Mouse (Mus musculus) right cerebral cortex, postnatal 25 days (tissue): Measurements from ENCODE around the gene Inpp5k.

Source experiments
- DNase-seq: peaks from one replicate; pipeline ENCODE4 v3.0.0; 2022

Gene Inpp5k

DNA sequence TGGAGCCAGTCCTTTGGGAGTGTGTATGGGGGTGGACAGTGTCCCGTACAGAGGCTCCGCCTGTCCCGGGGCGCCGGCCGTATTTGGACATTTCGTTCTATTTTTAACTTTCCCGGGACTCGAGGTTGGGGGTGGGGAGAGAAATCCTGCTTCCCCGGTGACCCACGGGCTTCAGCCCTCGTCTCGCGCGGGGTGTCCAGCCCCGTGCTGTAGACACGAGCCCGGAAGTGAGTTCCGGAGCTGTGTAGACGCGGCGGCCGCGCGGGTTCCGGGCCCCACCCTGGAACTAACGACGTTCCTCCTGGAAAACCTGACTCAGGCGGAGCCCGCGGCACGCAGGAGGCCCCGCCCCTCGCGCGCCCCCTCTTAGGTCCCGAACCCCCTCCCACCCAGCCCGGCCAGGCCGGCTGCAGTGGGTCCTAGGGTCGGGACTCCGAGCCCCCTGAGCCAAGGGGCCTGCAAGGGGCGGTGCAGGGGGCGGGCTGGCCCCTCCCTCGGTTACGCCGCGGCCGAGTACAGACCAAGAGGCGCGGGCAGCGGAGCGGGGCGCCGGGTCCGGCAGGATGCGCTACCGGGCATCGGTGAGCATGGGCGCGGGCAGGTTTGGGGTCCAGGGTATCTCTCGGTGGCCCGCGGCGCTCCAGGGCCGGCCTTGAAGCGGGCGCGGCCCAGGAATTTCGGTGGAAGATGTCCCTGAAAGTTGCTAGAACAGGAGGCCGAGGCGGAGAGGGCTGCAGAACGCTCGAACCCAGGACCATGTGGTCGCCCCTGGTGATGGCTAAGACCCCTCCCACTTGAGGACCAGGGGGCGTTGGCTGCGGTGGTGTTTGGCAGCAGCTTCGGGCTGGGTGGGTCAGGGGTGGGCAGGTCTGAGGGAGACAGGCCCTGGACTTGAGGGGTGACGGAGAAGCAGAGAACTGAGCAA is 25.1 kb downstream of the Inpp5k start:
- DNase-seq, result peak; percentile 67

DNA sequence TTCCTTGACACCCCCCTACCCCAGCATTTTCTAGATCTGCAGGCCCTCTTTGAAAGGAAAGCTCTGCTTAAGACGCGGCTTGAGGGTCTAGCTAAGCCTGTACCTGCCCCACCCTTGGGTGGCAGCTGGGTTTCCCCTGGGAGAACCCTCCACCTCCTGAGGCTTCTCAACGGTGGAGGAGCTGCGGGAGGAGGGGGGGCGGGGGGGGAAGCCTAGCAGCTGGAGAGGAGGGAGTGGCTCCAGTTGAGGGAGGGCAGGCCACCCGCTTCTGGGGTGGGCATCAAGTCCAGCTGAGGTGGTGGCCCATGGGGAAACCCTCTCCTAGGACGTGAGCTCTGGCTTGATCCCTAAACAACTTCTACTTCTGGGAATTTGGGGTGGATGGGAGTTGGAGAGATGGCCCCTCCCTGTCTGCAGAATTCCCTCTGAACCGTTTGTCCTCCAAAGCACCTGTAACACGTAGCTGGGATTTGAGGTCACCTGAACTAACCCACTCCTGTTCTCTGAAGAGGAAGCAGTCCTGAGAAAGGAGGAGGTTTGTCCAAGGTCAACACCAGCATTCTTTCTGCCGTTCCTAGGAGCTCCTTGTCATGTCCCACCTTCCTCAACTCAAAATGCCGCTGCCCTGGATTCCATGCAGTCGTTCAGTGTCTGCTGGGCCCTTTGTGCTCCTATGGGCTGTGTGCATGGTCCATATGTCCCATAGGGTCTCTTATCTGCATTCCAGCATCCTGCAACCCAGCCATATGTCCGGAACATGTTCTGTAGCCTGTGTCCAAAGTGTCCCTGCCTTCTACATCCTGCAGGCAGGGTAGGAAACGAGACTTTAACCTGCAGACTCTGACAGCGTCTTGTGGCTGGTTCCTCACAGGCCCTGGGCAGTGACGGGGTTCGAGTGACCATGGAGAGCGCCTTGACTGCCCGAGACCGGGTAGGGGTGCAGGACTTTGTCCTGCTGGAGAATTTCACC is 26.1 kb downstream of the Inpp5k start:
- DNase-seq, result no peak

DNA sequence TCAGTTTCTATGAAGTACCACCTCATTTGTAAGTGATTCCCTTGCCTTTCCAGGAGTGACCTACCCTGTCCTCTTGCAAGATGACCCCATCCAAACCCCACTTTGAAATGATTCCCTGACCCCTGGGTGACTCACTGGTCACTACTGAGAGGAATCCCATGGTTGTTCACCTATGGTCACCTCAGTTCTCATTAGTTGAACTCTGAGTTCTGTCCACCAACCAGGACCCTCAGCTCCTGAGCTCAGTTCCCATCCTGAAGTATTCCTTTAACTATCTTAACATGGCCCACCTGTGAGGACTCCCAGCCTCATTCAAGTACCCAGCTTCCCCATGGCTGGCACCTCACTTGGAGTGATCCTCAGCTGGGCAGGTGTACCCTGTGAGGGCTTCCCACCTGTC is 27.1 kb downstream of the Inpp5k start:
- no peak for DNase-seq

DNA sequence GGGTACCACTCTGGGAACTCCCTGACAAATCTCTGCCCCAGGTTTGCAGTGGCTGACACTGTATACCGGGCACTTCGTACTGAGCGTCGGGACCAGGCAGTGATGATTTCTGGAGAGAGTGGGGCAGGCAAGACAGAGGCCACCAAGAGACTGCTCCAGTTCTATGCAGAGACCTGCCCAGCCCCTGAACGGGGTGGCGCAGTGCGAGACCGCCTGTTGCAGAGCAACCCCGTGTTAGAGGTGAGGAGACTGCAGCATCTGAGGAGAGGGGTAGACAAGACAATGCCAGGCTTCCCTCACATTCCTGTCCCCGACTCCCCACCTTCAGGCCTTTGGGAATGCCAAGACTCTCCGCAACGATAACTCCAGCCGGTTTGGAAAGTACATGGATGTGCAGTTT is 27.5 kb downstream of the Inpp5k start:
- DNase-seq, result no peak

DNA sequence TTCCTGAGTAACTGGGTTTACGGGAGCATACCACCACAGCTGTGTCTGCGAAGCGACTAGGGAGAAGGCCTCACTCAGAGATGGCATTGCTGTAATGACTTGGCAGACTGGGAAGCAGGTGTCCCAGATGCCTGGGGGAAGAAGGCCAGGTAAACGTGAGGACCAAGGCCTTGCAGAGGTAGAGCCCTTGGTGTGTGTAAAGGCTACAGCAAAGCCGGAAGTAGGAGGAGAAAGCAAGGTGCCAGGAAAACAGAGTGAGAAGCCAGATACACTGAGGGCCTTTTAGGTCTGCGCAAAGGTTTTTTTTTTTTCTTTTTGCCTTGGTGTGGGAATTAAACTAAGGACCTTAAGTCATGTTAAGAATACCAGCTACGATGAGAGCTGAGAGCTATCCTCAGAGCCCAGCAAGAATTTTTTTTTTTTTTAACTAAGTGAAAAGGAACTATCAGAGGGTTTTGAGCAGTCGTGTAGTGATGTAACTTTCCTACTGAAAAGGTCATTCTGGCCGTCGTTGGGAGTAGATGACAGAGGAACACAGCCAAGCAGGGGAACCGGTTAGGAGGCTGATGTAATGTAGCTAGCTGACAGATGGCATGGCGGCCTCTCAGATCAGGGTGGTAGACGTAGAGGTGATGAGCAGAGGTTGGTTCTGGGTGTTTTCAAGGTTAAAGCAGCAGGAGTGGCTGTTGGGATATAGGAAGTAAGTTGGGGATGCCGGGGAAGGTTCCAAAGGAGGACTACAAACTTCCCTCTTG is 28.4 kb downstream of the Inpp5k start:
- no peak for DNase-seq

DNA sequence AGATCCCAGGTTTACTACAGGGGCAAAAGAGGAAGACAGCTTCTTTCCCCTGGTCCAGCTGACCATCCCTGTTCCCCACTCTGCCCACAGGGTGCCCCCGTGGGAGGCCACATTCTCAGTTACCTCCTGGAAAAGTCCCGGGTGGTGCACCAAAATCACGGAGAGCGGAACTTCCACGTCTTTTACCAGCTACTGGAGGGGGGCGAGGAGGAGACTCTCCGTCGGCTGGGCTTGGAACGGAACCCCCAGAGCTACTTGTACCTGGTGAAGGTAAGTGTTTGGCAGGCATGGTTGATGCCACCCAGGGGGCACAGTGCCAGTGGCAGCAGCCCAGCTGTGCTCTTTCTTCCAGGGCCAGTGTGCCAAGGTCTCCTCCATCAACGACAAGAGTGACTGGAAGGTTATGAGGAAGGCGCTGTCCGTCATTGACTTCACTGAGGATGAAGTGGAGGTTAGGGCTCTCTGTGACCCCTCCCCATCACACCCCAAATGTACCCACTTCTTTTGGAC is 29.3 kb downstream of the Inpp5k start:
- no peak for DNase-seq

DNA sequence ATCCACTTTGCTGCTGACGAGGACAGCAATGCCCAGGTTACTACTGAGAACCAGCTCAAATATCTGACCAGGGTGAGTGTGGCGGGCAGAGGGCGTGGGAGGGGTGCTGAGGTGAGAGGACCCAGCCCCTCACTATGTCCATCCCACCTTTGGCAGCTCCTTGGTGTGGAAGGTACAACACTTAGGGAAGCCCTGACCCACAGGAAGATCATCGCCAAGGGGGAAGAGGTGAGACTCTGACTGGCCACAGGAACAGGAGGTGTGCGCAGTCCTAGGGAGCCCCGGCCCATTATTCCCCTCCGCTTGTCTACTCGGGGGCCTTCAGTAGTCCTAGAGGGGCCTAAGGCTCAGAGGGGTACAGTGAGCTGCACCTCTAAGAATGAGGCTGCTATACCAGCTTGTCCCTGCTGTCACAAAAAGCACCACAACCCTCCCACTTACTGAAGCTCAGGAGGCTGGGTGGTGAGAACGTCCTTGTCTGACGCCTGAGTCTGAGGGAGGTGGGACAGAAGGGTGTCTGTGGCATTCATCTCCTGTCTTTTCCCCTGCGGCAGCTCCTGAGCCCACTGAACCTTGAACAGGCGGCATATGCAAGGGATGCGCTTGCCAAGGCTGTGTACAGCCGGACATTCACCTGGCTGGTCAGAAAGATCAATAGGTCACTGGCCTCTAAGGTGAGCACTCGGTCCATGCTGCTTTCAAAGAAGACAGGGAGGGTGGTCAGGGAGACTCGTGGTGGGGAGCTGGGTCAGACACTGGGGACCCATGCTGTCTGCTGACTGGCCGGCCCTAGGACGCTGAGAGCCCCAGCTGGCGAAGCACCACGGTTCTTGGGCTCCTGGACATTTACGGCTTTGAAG is 30.4 kb downstream of the Inpp5k start:
- no peak for DNase-seq

DNA sequence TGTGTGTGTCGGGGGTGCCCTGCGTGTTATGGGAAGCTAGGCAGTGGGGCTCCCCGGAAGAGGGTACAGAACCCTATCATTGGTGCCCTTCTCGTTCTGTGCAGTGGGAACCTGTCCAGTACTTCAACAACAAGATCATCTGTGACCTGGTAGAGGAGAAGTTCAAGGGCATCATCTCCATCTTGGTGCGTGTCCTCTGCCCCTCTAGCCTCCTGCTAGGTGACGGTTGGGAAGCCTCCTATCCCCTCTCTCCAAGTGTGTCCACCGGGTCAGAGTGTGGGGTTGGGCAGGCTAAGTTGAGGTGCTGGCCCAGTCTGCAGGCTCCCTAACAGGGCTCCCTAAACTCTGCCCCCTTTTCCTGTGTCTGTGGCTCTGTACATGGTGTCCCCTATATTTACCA is 31.3 kb downstream of the Inpp5k start:
- no peak for DNase-seq

DNA sequence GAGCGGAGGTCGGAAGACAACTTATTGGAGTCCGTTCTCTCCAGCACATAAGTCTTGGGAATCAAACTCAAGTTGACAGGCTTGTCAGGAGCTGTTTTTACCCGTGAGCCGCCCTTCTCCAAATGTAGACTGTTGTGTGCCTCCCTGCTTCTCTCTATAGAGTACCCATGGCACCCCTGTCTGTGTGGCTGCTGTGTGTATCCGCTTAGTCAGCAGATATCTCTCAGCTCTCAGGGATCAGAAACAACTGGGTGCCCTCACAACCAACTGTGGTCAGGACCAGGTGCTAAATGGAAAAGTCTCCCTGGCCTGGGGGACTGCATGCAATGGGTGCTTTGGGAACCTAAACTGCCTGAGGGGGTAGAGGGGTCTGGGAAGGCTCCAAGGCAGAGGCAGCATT is 35.5 kb downstream of the Inpp5k start:
- no peak for DNase-seq

DNA sequence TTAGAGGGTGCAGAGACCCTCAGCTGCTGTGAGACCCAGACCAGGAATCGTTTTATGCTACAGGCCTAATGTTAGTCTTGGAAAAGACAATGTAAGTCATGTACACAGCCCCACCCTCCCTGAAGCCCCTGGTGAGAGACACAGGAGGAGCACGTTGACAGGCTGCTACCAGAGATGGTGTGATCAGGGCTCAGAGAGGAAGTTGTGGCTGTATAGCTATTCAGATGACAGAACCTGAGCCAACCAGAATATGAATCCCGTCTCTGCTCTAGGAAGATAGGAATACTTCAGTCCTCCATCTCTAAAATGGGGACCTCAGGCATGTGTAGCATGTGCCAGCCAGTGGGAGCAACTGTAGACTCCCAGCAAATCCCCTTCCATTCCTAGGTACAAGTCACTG is 37.8 kb downstream of the Inpp5k start:
- no peak for DNase-seq

DNA sequence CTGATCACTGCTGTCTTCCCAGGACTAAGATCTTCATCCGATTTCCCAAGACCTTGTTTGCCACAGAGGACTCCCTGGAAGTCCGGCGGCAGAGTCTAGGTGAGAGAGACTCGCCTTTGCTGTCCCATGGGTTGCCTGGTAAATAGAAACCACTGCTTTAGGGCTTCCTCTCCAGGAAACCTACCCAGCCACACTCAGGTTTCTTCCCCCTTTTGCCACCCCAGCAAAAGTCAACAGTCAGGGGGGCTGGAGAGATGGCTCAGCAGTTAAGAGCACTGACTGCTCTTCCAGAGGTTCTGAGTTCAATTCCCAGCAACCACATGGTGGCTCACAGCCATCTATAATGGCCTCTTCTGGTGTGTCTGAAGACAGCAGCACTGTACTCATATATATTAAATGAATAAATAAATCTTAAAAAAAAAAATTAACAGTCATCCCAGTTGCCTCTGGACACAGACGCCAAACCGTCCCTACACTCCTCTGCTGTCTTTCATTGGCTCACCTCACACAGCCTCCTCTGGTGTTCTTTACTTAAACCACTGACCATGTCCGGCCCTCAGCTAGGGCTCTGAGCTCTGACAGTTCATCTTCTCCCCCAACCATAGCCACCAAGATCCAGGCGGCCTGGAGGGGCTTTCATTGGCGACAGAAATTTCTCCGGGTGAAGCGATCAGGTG is 38.5 kb downstream of the Inpp5k start:
- no peak for DNase-seq

DNA sequence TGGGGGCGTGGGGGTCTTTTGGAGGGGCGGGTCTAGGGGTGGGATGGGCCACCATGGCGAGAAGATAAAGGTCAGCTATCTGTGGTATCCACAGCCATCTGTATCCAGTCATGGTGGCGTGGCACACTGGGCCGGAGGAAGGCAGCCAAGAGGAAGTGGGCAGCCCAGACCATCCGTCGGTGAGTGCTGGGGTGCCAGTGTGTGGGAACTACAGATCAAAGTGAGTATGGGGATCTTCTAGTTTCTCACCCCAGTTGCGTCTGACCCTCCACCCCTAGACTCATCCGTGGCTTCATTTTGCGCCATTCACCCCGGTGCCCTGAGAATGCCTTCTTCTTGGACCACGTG is 39.0 kb downstream of the Inpp5k start:
- DNase-seq, result no peak

DNA sequence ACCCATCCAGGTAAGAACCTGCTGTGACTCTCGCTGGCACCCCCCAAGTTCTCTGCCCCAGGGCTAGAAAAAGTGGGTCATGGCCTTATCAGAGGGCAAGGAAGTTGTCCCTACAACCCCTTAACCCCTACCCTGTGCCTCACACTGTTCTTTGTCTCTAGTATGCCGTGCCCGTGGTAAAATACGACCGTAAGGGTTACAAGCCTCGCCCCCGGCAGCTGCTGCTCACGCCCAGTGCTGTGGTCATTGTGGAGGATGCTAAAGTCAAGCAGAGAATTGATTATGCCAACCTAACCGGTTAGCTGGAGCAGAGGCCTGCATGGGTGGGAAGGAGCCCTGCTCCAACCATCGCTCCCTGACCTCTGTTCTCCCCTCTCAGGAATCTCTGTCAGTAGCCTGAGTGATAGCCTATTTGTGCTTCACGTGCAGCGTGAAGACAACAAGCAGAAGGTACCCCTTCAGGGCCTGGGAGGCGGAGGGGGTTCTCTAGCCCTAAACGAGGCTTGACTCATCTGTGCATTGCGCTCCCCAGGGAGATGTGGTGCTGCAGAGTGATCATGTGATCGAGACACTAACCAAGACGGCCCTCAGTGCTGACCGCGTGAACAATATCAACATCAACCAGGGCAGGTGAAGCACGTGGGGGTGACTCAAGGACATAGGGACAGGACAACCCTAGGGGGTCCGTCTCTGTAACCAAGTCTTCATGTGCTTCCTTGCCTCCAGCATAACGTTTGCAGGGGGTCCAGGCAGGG is 40.8 kb downstream of the Inpp5k start:
- DNase-seq, result no peak

DNA sequence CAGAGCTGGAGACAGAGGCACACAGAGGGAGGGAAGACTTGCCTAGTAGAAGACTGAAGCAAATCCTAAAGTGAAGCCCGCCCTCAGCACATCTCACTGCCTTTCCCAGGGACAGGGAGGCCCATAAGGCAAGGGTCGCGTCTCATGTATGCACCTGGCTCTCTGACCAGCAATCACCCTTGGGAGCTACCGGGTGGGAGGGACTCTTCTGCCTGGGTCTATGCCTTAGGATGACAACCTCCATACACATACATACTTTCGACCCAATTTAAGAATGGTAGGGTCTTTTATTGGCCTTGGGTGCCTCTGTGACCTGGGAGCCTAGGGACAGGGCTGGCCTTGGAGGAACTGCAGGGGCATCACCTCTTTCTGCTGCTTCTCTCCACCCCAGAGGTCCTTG is 42.6 kb downstream of the Inpp5k start:
- no peak for DNase-seq

DNA sequence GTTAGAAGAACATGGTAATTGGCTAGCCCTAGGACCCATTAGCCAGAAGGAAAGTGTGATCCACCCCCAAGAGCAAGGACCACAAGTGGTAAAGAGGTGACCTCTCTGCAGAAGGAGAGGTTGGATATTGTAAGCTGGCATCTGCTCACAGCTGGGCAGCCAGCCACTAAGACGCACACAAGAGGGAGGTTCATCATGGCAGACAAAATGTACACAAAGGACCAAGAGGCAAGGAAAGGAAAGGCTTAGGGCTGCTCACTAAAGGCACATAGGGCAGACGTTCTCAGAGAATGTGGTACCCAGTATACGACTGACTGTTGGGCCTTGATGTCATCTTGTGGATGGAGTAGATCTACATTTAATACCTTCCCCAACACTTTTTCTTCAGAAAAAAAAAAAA is 44.1 kb downstream of the Inpp5k start:
- no peak for DNase-seq

DNA sequence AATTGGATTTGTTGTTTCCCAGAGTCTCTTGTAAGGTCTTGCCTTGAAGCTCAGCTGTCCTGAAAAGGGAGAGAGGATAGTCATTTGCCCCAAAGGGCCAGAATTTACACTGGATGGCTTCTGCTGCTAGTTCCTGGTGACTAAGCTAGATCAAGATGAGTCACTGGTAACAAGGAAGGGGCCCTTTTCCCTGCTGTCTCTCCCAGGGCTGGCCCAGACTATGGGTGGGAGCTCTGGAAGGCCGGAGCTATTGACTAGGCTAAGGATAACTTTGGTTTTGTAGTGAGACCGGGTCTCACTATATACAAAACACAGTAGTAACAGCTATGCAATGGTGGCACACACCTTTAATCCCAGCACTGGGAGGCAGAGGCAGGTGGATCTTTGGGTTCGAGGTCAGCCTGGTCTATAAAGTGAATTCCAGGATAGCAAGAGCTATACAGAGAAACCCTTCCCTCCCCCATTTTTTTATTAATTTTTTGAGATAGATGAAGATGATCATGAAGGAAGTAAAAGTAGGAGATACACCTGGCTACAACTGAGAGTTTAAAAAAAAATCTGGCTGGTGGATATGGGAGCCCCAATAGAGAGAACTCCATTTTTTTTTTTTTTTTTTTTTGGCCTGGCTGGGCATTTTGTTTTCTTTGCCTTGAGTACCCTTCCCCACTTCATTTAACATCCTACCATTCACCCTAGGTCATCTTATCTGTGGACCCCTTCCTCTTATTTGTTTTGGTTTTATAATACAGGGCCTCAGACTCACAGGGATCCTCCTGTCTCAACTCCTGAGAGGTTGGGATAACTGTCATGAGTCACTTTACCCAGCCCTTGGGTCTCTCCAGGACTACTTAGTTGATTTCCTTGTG is 47.3 kb downstream of the Inpp5k start:
- no peak for DNase-seq

DNA sequence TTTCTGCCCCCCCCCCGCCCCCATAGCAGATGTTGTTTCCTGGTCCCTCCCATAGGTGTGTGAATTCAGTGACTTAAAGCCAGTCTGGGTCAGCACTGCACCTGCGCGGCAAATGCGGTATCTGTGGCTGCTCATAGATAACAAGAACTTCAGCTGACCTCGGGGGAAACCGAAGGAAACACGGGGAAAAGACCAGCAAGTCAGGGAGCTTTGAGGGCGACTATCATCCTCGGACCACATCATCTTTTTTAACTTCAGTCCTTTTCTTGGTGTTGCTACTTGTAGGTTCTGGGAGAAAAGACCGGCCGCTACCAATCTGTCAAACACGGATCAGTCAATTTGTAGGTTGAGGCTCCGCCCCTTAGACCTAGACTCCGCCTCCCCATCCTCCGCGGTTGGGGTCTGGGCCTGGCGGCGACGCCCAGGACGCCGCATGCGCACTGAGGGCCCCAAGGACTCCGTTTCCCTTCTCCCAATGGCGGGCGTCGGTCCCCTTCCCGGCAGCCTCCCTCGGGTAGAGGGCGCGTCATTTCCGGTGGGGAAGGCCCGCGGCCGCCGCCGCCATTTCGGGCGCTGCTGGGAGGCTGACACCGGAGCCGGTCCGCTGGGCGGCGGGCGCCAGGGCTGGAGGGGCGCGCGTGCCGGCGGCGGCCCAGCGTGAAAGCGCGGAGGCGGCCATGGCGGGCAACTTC is 48.1 kb downstream of the Inpp5k start, which contains the start of gene Crk:
Gene Crk, plus strand, starts transcription at position 513 of the 692 bp plus-strand sequence.
- peak; percentile 98 for DNase-seq

DNA sequence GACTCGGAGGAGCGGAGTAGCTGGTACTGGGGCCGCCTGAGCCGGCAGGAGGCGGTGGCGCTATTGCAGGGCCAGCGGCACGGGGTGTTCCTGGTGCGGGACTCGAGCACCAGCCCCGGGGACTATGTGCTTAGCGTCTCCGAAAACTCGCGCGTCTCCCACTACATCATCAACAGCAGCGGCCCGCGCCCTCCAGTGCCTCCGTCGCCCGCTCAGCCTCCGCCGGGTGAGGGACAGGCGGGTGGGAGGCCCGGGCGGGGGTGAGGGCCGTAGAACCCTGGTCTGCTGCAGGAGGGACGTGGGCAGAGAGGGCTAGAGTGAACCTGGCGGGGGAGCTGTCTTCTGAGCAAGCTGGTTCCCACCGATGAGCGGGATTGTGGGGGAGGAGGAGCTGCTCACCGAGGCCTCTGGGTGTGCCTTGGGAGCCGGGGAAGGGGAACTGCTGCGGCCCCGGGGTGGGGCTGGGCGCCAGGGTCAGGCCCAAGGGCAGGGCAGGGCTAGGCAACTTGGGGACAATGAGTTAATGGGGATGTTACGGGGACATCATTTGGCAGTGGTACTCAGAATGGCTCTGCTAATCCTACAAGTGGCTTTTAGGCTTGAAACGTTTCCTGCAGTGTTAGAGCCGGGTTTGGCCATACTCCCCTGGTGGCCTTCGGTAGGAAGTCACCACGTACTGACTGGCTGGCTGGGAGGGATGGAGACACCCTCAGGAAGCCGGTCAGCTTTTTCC is 48.8 kb downstream of the Inpp5k start:
- DNase-seq, result peak; percentile 34
